ENCODE assay signal across 7 mouse cellular contexts in genomic region chr7:38183709-38184417, GRCm38 (mm10). TPM values are rescaled to one million over a fixed set of nuclear protein-coding genes. Genes with fewer than 3 reads are reported as not detected.
A peak's percentile ranks its signal among the peaks of the same experiment; 100 is the strongest.
DNase-seq lines count a peak whose midpoint lies in the region; ATAC-seq and TF ChIP-seq lines count a peak whose summit lies in the region.

No protein-coding gene starts in this region.

- peak; percentile 85 for ATAC-seq in intestine, postnatal 0 days

- TF ChIP-seq CTCF in intestine, postnatal 0 days (IDR thresholded peaks at IDR 0.05; ENCODE audit: low read depth): no peak; the same call in 1 of the 2 replicates

- H3K36me3 ChIP-seq in intestine, postnatal 0 days (ENCODE audit: control insufficient read depth, insufficient read depth): no peaks in the 10 kb centered on the region
- no peaks in the 10 kb centered on the region for H3K36me3 ChIP-seq in midbrain, embryonic 10.5 days

- H3K27ac ChIP-seq in intestine, postnatal 0 days (ENCODE audit: low read depth, low read length): peak overlapping the region; percentile 80
- peak overlapping the region; percentile 86 for H3K27ac ChIP-seq in midbrain, embryonic 10.5 days (replicated peaks)

- peak overlapping the region; percentile 67 for H3K4me3 ChIP-seq in intestine, postnatal 0 days (ENCODE audit: low read depth, low read length)
- H3K4me3 ChIP-seq in midbrain, embryonic 10.5 days: peak overlapping the region; percentile 74

- WGBS in intestine, postnatal 0 days: 4% methylated on average over 36 of the region's 36 CpGs
- 5% methylated on average over 36 of the region's 36 CpGs for WGBS in midbrain, embryonic 10.5 days

- H3K9ac ChIP-seq in intestine, postnatal 0 days (ENCODE audit: low read depth, low read length): peak overlapping the region; percentile 65

- H3K4me1 ChIP-seq in intestine, postnatal 0 days (replicated peaks; ENCODE audit: control insufficient read depth, insufficient read depth, low read length): 0 out of 2 replicates have a peak, but pooled peaks cover 9% of the 10 kb centered on the region
- H3K4me1 ChIP-seq in midbrain, embryonic 10.5 days: peaks cover 23% of the 10 kb centered on the region

- intact Hi-C loops in left cerebral cortex, postnatal 36 days (cut with DNase I): loop anchor here (5.0 kb wide), 1 partner anchor 83 kb away; no protein-coding TSS in a partner anchor

- peak; percentile 80 for DNase-seq in adrenal gland, adult 8-10 months
- peak; percentile 90 for DNase-seq in embryo, embryonic 9.5 days (ENCODE audit: extremely low spot score)
- DNase-seq in gastrocnemius, postnatal 4 days (ENCODE audit: low spot score in 2 of 2): peak; percentile 58 to 80
- DNase-seq in left cerebral cortex, postnatal 36 days (ENCODE audit: low spot score in 2 of 2): peak; percentile 90 to 92
- DNase-seq in midbrain, embryonic 10.5 days (ENCODE audit: low spot score): peak; percentile 88
- DNase-seq in right cerebral cortex, postnatal 4 days: peak; percentile 85

- H3K4me2 ChIP-seq in intestine, postnatal 0 days (replicated peaks; ENCODE audit: low read depth): peak overlapping the region; percentile 89

- H3K27me3 ChIP-seq in intestine, postnatal 0 days (replicated peaks; ENCODE audit: control insufficient read depth, insufficient read depth, low read length): no peaks in the 10 kb centered on the region
- H3K27me3 ChIP-seq in midbrain, embryonic 10.5 days (ENCODE audit: low read depth, poor library complexity, severe bottlenecking): no peaks in the 10 kb centered on the region

- H3K9me3 ChIP-seq in intestine, postnatal 0 days (ENCODE audit: control insufficient read depth): no peaks in the 10 kb centered on the region
- no peaks in the 10 kb centered on the region for H3K9me3 ChIP-seq in midbrain, embryonic 10.5 days (replicated peaks)

RNA-seq across cellular contexts. Expression of gene 1600014C10Rik, which starts 0.8 kb away (rescaled TPM):
- 10 to 100 TPM; 33.8 to 64.0 (median 45.6) TPM for total RNA-seq in adrenal gland, adult 8-10 months (2022)
- total RNA-seq in gastrocnemius, postnatal 4 days (2021): 10 to 100 TPM; 12.2 to 14.0 TPM
- polyA plus RNA-seq in intestine, postnatal 0 days (2015; fragmentation: Nextera tagmentation; extraction: Ambion mirVana): 16.9 and 18.2 TPM in 2 replicates
- total RNA-seq in left cerebral cortex, postnatal 36 days (2021): 10 to 100 TPM; 23.8 to 24.5 TPM
- 14.3 and 16.3 TPM in 2 replicates for polyA plus RNA-seq in midbrain, embryonic 10.5 days (2016; fragmentation: Nextera tagmentation; extraction: Ambion mirVana)

RNA-seq across cellular contexts. Expression of gene Plekhf1, which starts 44.0 kb away (rescaled TPM):
- 1 to 10 TPM; 1.2 to 1.9 (median 1.7) TPM for total RNA-seq in adrenal gland, adult 8-10 months (2022)
- total RNA-seq in gastrocnemius, postnatal 4 days (2021): 1 to 10 TPM; 5.8 to 6.5 TPM
- 5.2 and 5.9 TPM in 2 replicates for polyA plus RNA-seq in intestine, postnatal 0 days (2015; fragmentation: Nextera tagmentation; extraction: Ambion mirVana)
- 1 to 10 TPM; 1.7 to 2.1 TPM for total RNA-seq in left cerebral cortex, postnatal 36 days (2021)
- 2.3 and 2.6 TPM in 2 replicates for polyA plus RNA-seq in midbrain, embryonic 10.5 days (2016; fragmentation: Nextera tagmentation; extraction: Ambion mirVana)

Comparison
In these comparisons a context has a peak if more than half of its experiments do, and no peak if none do; other contexts are left out.
1. Peak in every context shown above with its lines: DNase-seq, ATAC-seq, H3K4me3 ChIP-seq and H3K27ac ChIP-seq.